Mouse (Mus musculus) lung, adult 2 months (tissue): ENCODE data around the gene Fst. TPM values are rescaled to one million over a fixed set of nuclear protein-coding genes. Genes with fewer than 3 reads are reported as not detected.

Experiments
- DNase-seq: peaks from one replicate; pipeline ENCODE4 v3.0.0; 2022
- H3K4me1 ChIP-seq: fragments of 200-500 bp; 2 replicates; pipeline ENCODE4 v1.6.1; 2011; ENCODE audit warnings: low read length; ENCODE audit not compliant: control insufficient read depth, insufficient read depth
- H3K4me3 ChIP-seq: fragments of 200-500 bp; replicated peaks from 2 replicates; pipeline ENCODE3; 2011; ENCODE audit warnings: low read depth, mild to moderate bottlenecking, control low read depth, low read length; ENCODE audit errors: extremely low read depth
- CTCF ChIP-seq: fragments of 200-500 bp; IDR thresholded peaks from 2 replicates; pipeline ENCODE4 v1.5.1; 2011; ENCODE audit warnings: mild to moderate bottlenecking, low read length, control low read depth; ENCODE audit not compliant: insufficient read depth
- POLR2A ChIP-seq: fragments of 200-500 bp; IDR thresholded peaks from 2 replicates; pipeline ENCODE4 v1.6.1; 2011; ENCODE audit warnings: low read depth, mild to moderate bottlenecking, control low read depth, low read length, borderline replicate concordance; ENCODE audit errors: extremely low read depth
- WGBS: fragments of 180-500 bp; shearing (Covaris S2); methylation state at CpG from one replicate; pipeline ENCODE4 v1.1.7; 2018; 5-methylcytosine and 5-hydroxymethylcytosine counted together
- polyA plus RNA-seq: library from polyadenylated mRNA; depleted of rRNA; stranded (reverse); fragments of >200 nt; gene quantifications from 2 replicates; pipeline ENCODE4 v1.2.3, GENCODE M21; 2012; rRNA removed

Fst gene
- 1.2 and 2.1 TPM in 2 replicates for polyA plus RNA-seq

- Histone ChIP-seq H3K4me1 (peaks cover 4% of the 10 kb centered on the region), H3K4me3 (peak within 1 kb of the TSS; percentile 48)
- DNase-seq: peak; percentile 9
- TF ChIP-seq CTCF (no peak), POLR2A (no peak)
- WGBS: 1% methylated on average over 71 of the region's 77 CpGs
Observed at GRCm38 (mm10) chr13:114458886-114459700, at the start of gene Fst. TSS of gene Fst (minus strand) at chr13:114458951.

DNA sequence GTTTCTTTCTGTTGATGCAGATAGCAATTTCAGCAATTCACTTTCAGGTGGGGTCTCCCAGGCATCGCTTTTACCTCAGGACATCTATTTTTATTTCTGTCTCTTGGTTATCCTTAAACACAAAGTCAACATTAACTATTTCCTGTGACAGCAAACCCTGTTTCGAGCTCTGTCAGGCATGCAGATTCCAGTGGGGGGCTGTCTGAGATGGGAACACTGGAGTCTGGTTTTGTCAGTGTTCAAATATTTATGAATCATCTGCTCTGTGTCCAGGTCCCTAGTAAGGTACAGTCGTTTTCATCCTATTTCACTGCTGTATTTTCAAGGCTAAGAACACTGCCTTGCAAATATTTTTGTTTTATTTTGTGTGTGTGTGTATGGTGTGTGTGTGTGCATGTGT lies 35.1 kb upstream of the Fst start:
- DNase-seq: no peak
- Histone ChIP-seq H3K4me3 (no peak overlapping the region), H3K4me1 (no peaks in the 10 kb centered on the region)
- 58% methylated on average over 3 of the region's 3 CpGs for WGBS
- TF ChIP-seq POLR2A: no peak
- no peak for TF ChIP-seq CTCF

DNA sequence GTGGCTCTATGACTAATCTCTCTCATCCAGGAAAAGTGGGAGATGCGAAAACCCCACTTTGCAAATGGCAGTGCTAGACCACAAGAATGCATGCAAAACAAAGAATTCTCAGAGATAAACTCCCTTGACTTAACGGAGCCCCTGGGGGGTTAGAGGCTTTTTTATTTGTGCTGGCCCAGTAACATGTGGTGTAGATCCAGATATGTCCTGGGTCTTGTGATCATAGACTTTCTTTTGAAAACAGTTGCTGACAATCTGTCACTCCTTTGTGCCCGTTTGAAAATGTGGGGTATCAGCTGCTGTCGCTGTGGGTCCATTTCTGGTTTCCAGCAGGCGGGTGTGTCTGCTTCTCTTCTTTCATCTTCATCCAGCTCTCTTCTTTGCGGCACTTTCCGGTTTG lies 29.4 kb upstream of the Fst start:
- WGBS: 55% methylated on average over 7 of the region's 7 CpGs
- no peak for DNase-seq
- no peak overlapping the region for H3K4me3 ChIP-seq
- TF ChIP-seq POLR2A (no peak), CTCF (no peak)
- H3K4me1 ChIP-seq: no peaks in the 10 kb centered on the region

DNA sequence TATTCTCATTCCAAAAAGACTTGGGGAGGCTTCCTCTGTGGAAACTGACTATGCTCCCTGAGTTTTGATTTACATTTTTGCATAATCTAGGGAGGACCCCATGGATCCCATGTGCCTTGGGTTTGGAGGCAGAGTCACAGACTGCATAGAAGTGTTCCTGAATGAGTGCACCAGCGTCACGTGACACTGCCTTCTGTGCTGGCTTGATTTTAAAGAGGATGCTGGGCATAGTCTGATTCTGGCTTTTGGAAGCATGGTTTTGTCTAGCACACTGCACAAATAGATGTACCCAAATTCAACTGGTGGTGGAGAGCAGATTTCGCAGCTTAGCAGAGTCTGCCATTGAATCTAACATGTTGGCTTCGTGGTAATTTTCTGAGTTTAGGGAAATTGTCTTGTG lies 19.6 kb upstream of the Fst start:
- Histone ChIP-seq H3K4me3 (no peak overlapping the region), H3K4me1 (no peaks in the 10 kb centered on the region)
- no peak for TF ChIP-seq CTCF
- TF ChIP-seq POLR2A: no peak
- 90% methylated on average over 4 of the region's 4 CpGs for WGBS
- no peak for DNase-seq

- WGBS: 85% methylated on average over 3 of the region's 3 CpGs
- TF ChIP-seq POLR2A (no peak), CTCF (no peak)
- Histone ChIP-seq H3K4me3 (no peak overlapping the region), H3K4me1 (no peaks in the 10 kb centered on the region)
- no peak for DNase-seq
Observed at GRCm38 (mm10) chr13:114469945-114470344, 11.2 kb upstream of the Fst start.

DNA sequence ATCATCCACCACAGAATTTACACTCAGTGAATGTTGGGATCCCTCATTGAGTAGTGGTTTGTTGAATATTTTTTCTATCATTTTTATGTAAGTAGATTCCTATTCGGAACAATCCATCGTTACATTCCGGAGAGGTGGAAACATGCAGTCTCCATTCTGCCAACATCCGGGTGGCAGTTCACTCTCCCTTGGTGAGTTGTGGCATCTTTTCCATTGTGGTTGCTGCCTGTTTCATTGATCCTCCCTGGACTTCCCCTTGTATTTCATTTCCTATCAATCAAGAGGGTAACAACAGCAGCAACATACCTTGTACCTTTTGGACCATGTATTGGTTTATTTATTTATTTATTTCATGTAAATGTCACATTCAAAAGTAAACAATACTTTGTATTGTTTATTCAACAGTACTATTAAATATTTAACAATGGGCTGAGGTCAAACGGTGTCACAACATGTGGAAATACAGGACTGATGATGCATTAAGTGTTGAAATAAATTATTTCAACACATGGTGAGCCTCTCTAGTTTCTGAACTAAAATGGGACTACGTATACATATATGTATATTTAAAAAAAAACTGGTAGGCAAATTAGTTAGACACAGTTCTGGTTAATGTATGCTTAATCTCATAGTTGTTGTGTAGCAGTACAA lies 7.6 kb upstream of the Fst start:
- no peak for DNase-seq
- H3K4me3 ChIP-seq: no peak overlapping the region
- H3K4me1 ChIP-seq: no peaks in the 10 kb centered on the region
- 84% methylated on average over 6 of the region's 6 CpGs for WGBS
- TF ChIP-seq CTCF (no peak), POLR2A (no peak)

- Histone ChIP-seq H3K4me1 (no peaks in the 10 kb centered on the region; the same call in 1 of the 2 replicates), H3K4me3 (no peak overlapping the region)
- no peak for DNase-seq
- TF ChIP-seq POLR2A: no peak
- TF ChIP-seq CTCF: no peak
- 75% methylated on average over 1 of the region's 1 CpGs for WGBS
Observed at GRCm38 (mm10) chr13:114465387-114465786, 6.6 kb upstream of the Fst start.

DNA sequence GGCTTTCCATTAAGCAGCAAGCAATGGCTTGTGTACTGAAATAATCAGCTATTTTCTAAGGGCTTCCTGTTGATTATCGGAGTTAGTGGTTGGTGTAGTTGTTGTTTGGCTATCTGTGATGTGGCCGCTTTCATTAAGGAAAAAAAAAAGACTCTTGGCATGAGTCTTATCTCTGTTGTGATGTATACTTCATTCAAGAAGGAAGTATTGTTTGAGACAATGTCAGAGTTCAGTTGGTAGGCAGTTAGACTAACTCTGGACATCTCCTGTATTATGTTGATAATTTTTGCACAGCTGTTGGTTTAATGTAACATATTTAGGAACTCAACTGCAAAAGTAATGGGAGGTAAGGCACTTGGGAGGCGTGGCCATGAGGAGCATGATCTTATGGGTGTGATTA lies 6.1 kb upstream of the Fst start:
- 58% methylated on average over 3 of the region's 3 CpGs for WGBS
- Histone ChIP-seq H3K4me3 (no peak overlapping the region), H3K4me1 (no peaks in the 10 kb centered on the region; the same call in 1 of the 2 replicates)

DNA sequence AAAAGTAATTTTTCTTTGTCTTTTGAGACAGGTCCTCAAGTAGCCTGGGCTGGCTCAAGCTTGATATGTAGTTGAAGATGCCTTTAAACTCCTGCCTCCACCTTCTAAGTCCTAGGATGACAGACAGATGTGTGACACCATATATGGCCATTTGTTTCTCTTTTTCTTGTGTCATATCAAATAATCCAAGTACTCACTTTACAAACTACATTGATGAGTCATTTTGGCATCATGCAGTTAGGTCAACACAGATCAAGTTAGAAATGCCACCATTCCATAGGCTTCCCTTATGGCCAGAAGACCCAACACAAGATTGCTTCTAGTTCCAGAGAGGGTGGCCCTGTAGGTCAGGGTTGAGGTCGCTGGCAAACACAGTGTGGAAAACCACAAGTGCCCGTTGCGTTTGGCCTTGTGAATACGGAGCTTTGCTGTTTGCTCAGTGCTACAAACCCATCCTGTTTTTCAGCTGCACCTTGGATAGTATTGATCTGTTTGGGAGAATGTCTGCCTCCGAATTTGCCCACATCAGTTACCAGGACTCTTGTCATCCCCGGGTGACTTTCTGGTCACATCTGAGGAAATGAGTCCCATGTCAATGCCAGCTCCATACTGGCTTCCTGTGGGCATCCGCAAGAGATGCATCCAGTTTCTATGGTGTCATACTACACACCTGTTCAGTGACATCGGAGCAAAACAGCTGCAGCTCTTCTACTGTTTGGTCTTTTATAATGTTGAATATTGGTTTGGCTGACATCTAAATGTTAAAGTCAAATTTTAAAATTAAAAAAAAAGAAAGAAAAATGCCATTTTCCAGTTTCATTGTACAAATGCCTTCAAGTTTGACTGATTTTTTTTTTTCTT lies 4.0 kb upstream of the Fst start:
- Histone ChIP-seq H3K4me3 (no peak overlapping the region), H3K4me1 (peaks cover 4% of the 10 kb centered on the region)
- 62% methylated on average over 8 of the region's 8 CpGs for WGBS
- no peak for DNase-seq
- TF ChIP-seq POLR2A (no peak), CTCF (no peak)

More for the DNA sequence above, 6.1 kb upstream of the Fst start:
- DNase-seq: no peak
- no peak for TF ChIP-seq CTCF
